Mouse (Mus musculus) CD4-positive, CD25-positive, alpha-beta regulatory T cell (primary cell): Measurements from ENCODE around the gene Lgr5. TPM values are rescaled to one million over a fixed set of nuclear protein-coding genes. Genes with fewer than 3 reads are reported as not detected.

Experiments
- polyA plus RNA-seq: library from polyadenylated mRNA; unstranded; fragments of 100-300 nt; shearing (Covaris generic); gene quantifications from one replicate; pipeline ENCODE4 v1.2.1, GENCODE M21; 2017

The Lgr5 gene
- 0.12 TPM for polyA plus RNA-seq

DNA sequence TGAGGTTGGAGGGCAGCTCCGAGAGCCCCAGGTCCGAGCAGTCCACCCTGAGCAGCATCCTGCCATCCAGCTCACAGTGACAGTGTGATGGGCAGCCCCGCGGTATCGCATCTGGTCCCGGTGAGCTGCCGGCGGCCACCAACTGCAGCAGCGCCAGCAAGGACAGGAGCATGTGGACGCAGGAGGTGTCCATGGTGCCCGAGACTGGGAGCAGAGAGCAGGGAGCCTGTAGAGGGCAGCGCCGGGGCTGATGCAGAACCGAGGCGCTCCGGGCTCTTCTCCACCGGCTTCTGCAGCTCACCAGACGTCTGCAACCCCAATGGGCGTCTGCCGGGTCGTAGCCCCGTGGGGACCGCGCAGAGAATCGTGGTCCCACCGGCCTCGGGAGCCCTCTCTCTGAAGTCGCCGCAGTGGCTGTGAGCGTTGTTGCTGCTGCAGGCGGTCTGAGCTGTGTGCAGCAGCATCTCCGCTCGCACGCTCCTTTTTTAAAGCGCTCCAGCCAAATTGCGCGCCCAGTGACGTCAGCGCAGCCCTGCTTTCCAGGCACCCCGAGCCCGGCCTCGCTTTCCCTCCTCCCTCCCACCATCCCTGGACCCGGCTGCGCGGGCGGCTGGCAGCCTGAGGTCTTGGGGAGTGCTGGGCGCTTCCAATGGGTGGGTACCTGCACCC lies at the start of gene Lgr5:
Gene Lgr5 (minus strand): TSS at position 480 of the 669 bp plus-strand sequence.

DNA sequence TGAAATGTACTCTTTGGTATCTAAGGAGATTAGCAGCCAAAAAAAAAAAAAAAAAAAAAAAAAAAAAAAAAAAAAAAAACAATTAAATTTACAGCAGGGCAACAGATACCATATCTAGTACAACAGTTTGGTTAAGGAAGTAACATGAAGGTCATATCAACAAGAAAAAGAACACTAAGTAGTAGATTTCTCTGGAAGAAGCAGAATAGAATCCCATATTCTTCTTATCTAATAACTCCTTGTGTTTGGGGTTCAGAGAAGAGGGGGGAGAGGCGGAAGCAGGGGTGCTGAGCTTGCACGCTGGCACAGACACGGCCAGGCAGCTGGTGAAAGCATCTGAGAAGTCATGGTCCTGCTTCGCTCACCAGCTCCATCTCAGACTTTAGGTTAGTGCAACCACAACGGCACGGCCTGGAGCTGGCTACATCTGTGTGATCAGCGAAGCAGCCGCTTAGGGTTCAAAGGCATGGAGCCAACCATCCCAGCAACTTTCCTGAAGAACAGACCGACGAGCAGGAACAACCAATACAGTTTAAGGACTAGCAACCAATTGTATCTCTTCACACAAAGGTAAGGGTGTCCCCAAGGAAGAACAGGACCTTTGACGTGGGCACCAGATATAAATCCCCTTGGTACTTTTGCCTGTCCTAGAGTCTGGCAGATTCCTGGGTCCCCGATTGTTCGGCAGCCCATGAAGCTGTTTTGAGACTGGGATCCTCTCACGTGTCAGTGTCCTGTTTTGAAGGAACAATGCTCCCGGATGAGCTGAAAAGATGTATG lies 17.7 kb downstream of the Lgr5 start, which contains the start of gene A930009A15Rik:
Gene A930009A15Rik (plus strand): TSS at position 275 of the 780 bp plus-strand sequence.

Other genes with a start within 250 kb of the Lgr5 start
- gene Tmem19, start 225.3 kb downstream of the Lgr5 start, polyA plus RNA-seq, result 48.6 TPM
- gene Thap2, start 203.3 kb downstream of the Lgr5 start, polyA plus RNA-seq, result 10.7 TPM
- 42.9 TPM for gene Zfc3h1, start 202.8 kb downstream of the Lgr5 start, polyA plus RNA-seq
- not detected for gene A930009A15Rik, start 17.8 kb downstream of the Lgr5 start, polyA plus RNA-seq
- not detected for gene Tspan8, start 229.1 kb upstream of the Lgr5 start, polyA plus RNA-seq